Mouse (Mus musculus): ENCODE measurements around the gene Zbtb3. TPM values are rescaled to one million over a fixed set of nuclear protein-coding genes. Genes with fewer than 3 reads are reported as not detected.

Zbtb3 gene
- total and polyA plus RNA-seq, 3 experiments, result 1.7 to 2.7 (median 1.8) TPM

DNA sequence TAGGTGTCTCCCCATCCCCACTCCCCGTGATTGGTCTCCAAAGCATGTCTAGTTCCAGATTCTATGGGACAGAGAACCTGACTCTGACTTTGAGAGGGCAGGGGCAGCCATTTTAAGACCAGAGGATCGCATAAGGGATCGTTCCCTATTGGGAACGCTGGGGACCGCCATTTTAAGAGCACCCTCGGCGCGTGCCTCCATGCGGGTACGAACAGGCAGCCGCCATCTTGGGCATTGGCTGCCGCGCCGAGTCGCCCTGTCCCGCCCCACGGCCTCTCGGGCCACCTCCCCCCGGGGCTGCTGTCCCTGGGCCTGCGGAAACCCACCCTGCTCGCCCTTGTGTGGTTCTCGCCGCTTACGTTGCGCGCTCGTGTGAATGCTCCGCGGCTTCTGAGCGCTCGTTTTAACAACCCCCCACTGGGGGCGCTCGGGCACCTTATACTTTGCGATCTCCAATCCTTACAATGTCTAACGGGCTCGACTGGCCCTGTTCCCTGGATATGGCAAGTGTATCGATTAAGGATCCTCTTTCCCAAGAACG, 35.0 kb downstream of the Zbtb3 start, which contains the start of gene Bscl2:
Bscl2 (plus strand) TSS at position 217 of the 541 bp plus-strand sequence.
- TF ChIP-seq GATA1 (IDR thresholded peaks at IDR 0.05; ENCODE audit: borderline replicate concordance, low read length), result no peak
- no peak for TF ChIP-seq POLR2AphosphoS5 (IDR thresholded peaks at IDR 0.05; ENCODE audit: insufficient replicate concordance, low read depth, low read length)
- no peak for TF ChIP-seq TAL1 (conservative IDR thresholded peaks at IDR 0.05; ENCODE audit: low read depth, low read length)
- no peak for TF ChIP-seq CTCF (IDR thresholded peaks at IDR 0.05; ENCODE audit: low read depth, low read length)
- no peak for TF ChIP-seq GATA2 (IDR thresholded peaks at IDR 0.05; ENCODE audit: borderline replicate concordance, low read depth, low read length)
- no peak for ATAC-seq (ENCODE audit: extremely low read depth, insufficient number of reproducible peaks, low FRiP score, poor library complexity, severe bottlenecking)
- no peaks in the 10 kb centered on the region for H3K27me3 ChIP-seq (ENCODE audit: insufficient read depth, low read length)
- peaks cover 6% of the 10 kb centered on the region; the same call in 1 of the 2 replicates for H3K4me1 ChIP-seq (ENCODE audit: insufficient read depth, low read depth, low read length)
- H3K4me3 ChIP-seq (ENCODE audit: low read depth, low read length), result no peak within 1 kb of the TSS
- no peaks in the 10 kb centered on the region for H3K9me3 ChIP-seq (replicated peaks)
- H3K36me3 ChIP-seq (replicated peaks), result peaks cover 97% of the 10 kb centered on the region
- DNase-seq (ENCODE audit: low spot score), result no peak

DNA sequence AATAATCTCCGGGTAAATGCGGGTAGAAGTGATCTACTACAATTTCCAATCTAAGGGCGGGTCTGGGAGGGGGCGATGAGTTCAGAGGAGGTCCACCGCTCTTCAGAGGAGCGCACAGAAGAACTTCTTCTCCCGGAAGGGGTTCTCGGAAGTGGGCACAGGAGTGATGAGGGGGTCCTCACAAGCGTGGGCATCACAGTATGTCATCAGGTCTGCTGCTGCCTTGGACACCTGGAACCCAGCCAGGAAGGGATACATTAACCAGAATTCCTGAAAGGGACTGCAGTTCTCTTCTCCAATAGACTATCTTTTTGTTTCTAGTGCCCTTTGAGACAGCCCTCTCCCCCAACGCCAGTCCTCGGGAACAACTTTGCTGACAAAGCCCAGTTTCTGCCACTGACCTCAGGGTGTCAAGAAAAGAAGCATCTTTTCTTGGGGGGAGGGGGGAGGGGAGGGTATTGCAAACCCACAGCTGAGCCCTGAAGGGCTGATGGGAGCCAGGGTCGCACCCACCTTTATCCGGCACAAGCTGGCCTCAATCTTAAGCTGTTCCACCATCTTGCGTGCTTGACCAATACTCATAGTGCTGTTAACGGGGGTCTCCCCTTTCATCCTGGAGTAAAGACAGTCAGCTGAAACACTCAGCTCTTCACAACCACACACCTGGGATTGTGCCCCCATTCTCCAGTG, 35.8 kb downstream of the Zbtb3 start:
- ATAC-seq (ENCODE audit: extremely low read depth, insufficient number of reproducible peaks, low FRiP score, poor library complexity, severe bottlenecking) (no peak), DNase-seq (ENCODE audit: low spot score) (no peak)
- no peaks in the 10 kb centered on the region for H3K27me3 ChIP-seq (ENCODE audit: insufficient read depth, low read length)
- no peak for TF ChIP-seq GATA2 (IDR thresholded peaks at IDR 0.05; ENCODE audit: borderline replicate concordance, low read depth, low read length)
- no peak for TF ChIP-seq POLR2AphosphoS5 (IDR thresholded peaks at IDR 0.05; ENCODE audit: insufficient replicate concordance, low read depth, low read length)
- H3K9me3 ChIP-seq (replicated peaks), result no peaks in the 10 kb centered on the region
- peaks cover 96% of the 10 kb centered on the region for H3K36me3 ChIP-seq (replicated peaks)
- H3K4me1 ChIP-seq (ENCODE audit: insufficient read depth, low read depth, low read length), result peaks cover 3% of the 10 kb centered on the region; the same call in 1 of the 2 replicates
- H3K4me3 ChIP-seq (ENCODE audit: low read depth, low read length), result no peak overlapping the region

DNA sequence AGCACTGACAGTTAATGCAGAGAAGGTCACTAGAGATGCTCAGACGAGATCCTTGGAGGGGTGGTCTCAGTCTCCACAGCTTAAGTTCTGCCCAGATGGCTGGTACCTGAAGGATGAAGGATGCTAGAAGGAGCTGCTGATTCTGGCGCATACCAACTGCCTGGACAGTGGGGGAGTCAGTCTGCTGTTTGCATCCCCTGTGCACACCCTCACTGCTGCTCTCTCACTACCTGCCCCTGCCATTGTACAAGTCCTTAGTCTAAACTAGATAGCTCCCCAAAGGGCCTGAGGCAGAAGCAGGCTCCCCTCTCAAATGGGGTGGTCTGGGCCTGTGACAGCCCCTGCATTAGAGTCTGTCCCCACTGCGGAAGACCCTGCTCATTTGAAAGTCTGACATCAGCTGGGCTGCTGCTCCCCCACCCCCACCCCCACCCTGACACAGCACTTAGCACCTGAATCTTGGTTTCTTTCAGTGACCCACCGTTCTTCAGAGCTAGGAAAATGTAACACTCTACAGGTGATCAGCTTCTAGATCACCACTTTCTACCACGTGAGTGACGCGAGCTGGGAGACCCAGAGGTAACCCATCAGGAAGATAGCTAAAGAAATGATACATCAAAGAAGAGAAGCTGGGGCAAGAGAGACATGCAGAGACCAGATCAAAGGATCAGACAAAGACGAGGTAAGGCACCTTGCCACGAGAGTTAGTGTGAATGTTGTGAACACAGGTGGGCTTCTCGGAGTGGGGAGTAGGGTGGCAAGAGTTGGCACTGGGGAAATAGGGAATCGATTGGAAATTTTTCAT, 37.0 kb downstream of the Zbtb3 start, which contains the start of gene Gng3:
Gng3 (minus strand) TSS at position 92 of the 805 bp plus-strand sequence.
- no peak for TF ChIP-seq TAL1 (conservative IDR thresholded peaks at IDR 0.05; ENCODE audit: low read depth, low read length)
- no peak for TF ChIP-seq GATA1 (IDR thresholded peaks at IDR 0.05; ENCODE audit: borderline replicate concordance, low read length)
- TF ChIP-seq GATA2 (IDR thresholded peaks at IDR 0.05; ENCODE audit: borderline replicate concordance, low read depth, low read length), result no peak
- no peak for TF ChIP-seq POLR2AphosphoS5 (IDR thresholded peaks at IDR 0.05; ENCODE audit: insufficient replicate concordance, low read depth, low read length)
- no peak for TF ChIP-seq CTCF (IDR thresholded peaks at IDR 0.05; ENCODE audit: low read depth, low read length)
- H3K4me1 ChIP-seq (ENCODE audit: insufficient read depth, low read depth, low read length), result peaks cover 3% of the 10 kb centered on the region; the same call in 1 of the 2 replicates

DNA sequence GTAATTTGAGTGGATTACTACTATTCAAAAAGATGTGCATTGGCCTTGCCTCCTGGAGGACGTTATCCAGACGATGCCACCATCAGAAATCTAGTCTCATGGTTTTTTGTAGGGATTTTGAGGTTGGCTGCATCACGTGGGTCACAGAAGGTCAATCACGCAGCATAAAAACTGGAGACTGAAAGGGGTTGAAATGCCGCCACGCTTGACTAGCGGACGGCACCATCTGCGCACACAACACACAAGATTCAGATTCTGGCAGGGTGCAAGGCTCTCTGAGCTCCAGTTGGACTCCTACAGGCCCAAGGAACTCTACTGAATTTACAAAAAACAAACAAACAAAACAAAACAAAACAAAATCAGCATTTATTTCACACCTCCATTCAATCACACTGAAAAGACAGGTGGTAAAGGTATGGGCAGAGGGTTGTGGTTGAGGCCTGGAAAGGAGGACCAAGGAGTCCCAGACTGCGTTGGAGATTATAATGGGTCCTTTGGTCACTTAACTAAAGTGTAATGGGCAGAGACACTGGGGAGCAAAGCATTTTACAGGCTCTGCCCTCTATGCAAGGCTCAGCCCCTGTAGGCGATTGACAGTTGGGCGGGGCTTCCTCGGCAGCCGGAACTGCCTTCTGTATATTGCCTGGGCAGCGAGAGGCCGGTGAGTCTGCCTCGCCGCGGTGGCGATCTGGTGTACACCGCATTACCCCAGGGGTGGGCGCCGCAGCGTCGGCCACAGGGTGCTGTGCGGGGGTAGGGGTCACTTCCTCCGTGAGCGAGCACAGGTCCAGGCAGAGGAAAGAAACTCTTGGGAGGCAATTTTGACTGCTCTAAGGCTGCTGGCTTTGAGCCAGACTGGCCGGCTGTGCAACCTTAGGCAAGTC, 37.8 kb downstream of the Zbtb3 start:
- Histone ChIP-seq H3K36me3 (replicated peaks) (peaks cover 94% of the 10 kb centered on the region), H3K9me3 (replicated peaks) (no peaks in the 10 kb centered on the region), H3K27me3 (ENCODE audit: insufficient read depth, low read length) (no peaks in the 10 kb centered on the region), H3K4me1 (ENCODE audit: insufficient read depth, low read depth, low read length) (peaks cover 3% of the 10 kb centered on the region; the same call in 1 of the 2 replicates), H3K4me3 (ENCODE audit: low read depth, low read length) (no peak overlapping the region)
- DNase-seq (ENCODE audit: low spot score), result no peak
- ATAC-seq (ENCODE audit: extremely low read depth, insufficient number of reproducible peaks, low FRiP score, poor library complexity, severe bottlenecking), result no peak
- TF ChIP-seq CTCF (IDR thresholded peaks at IDR 0.05; ENCODE audit: low read depth, low read length), result no peak
- no peak for TF ChIP-seq GATA2 (IDR thresholded peaks at IDR 0.05; ENCODE audit: borderline replicate concordance, low read depth, low read length)
- no peak for TF ChIP-seq GATA1 (IDR thresholded peaks at IDR 0.05; ENCODE audit: borderline replicate concordance, low read length)
- TF ChIP-seq POLR2AphosphoS5 (IDR thresholded peaks at IDR 0.05; ENCODE audit: insufficient replicate concordance, low read depth, low read length), result no peak
- no peak for TF ChIP-seq TAL1 (conservative IDR thresholded peaks at IDR 0.05; ENCODE audit: low read depth, low read length)

More for the DNA sequence above, 37.0 kb downstream of the Zbtb3 start, which contains the start of gene Gng3:
- DNase-seq (ENCODE audit: low spot score), result no peak
- Histone ChIP-seq H3K36me3 (replicated peaks) (peaks cover 95% of the 10 kb centered on the region), H3K4me3 (ENCODE audit: low read depth, low read length) (no peak within 1 kb of the TSS), H3K9me3 (replicated peaks) (no peaks in the 10 kb centered on the region), H3K27me3 (ENCODE audit: insufficient read depth, low read length) (no peaks in the 10 kb centered on the region)
- ATAC-seq (ENCODE audit: extremely low read depth, insufficient number of reproducible peaks, low FRiP score, poor library complexity, severe bottlenecking), result no peak

DNA sequence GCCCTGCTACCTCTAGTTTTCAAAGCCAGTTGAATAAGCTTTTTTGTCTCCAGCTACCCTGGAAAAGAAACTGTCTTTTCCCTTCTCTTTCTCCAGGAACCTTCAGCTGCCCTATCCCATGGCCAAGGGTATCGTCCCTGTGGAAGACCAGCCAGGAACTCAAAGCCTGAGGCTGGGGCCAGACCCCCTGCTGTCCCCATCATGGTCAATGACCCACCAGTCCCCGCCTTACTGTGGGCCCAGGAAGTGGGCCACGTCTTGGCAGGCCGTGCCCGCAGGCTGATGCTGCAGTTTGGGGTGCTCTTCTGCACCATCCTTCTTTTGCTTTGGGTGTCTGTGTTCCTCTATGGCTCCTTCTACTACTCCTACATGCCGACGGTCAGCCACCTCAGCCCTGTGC, 38.7 kb downstream of the Zbtb3 start:
- TF ChIP-seq GATA1 (IDR thresholded peaks at IDR 0.05; ENCODE audit: borderline replicate concordance, low read length) (no peak), CTCF (IDR thresholded peaks at IDR 0.05; ENCODE audit: low read depth, low read length) (no peak), POLR2AphosphoS5 (IDR thresholded peaks at IDR 0.05; ENCODE audit: insufficient replicate concordance, low read depth, low read length) (no peak)
- Histone ChIP-seq H3K36me3 (replicated peaks) (peaks cover 94% of the 10 kb centered on the region), H3K27me3 (ENCODE audit: insufficient read depth, low read length) (no peaks in the 10 kb centered on the region), H3K4me3 (ENCODE audit: low read depth, low read length) (no peak overlapping the region), H3K9me3 (replicated peaks) (no peaks in the 10 kb centered on the region), H3K4me1 (ENCODE audit: insufficient read depth, low read depth, low read length) (peaks cover 3% of the 10 kb centered on the region; the same call in 1 of the 2 replicates)
- ATAC-seq (ENCODE audit: extremely low read depth, insufficient number of reproducible peaks, low FRiP score, poor library complexity, severe bottlenecking) (no peak), DNase-seq (ENCODE audit: low spot score) (no peak)

Data from G1E (cell line).